Mouse (Mus musculus): ENCODE results near the gene Tmem138.

GRCm38 (mm10) chr19:10557001-10557400, 20.2 kb downstream of the Tmem138 start:
- no peak for TF ChIP-seq CTCF (IDR thresholded peaks at IDR 0.05; ENCODE audit: insufficient read depth, low read length)
- no peak for TF ChIP-seq POLR2A (IDR thresholded peaks at IDR 0.05; ENCODE audit: borderline replicate concordance, extremely low read depth, low read depth, low read length)

Data from lung, adult 2 months (tissue).